Mouse (Mus musculus): ENCODE measurements around the gene C730034F03Rik. TPM values are rescaled to one million over a fixed set of nuclear protein-coding genes. Genes with fewer than 3 reads are reported as not detected.
A peak's percentile ranks its signal among the peaks of the same experiment; 100 is the strongest.

C730034F03Rik gene
- polyA plus RNA-seq, 1 experiment, result 0.99 TPM

DNA sequence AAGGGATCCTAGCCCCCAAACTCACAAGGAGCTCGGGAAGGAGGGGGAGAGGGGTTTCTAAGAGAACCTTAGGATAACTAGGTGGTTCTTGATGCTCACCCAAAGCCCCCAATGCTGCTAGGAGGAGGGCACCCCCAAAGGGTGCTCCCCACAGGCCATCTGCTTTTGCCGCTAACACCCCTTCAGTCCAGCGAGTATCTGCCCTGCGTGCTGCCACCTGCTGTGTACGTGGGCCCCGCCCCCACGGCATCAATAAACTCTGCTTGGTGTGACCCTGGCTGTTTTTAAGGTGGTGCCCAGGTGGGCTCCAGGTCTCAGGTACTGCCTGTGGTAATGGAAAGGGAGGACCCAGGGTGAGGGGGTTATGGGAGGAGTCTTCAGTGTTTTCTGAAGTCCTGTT, 32.8 kb downstream of the C730034F03Rik start:
- H3K36me3 ChIP-seq (ENCODE audit: control insufficient read depth, insufficient read depth, low read length), result no peaks in the 10 kb centered on the region
- DNase-seq, result no peak
- H3K4me1 ChIP-seq (ENCODE audit: control insufficient read depth, insufficient read depth, low read length), result no peaks in the 10 kb centered on the region
- no peaks in the 10 kb centered on the region for H3K27me3 ChIP-seq (replicated peaks; ENCODE audit: control insufficient read depth, insufficient read depth, low read length)
- H3K4me3 ChIP-seq (ENCODE audit: insufficient read depth, low read depth, low read length), result no peak overlapping the region
- 74% methylated on average over 7 of the region's 7 CpGs for WGBS
- H3K27ac ChIP-seq (ENCODE audit: insufficient read depth, low read depth, low read length), result no peak overlapping the region
- no peak for TF ChIP-seq CTCF (conservative IDR thresholded peaks at IDR 0.05; ENCODE audit: insufficient read depth, insufficient read length, low read depth, low read length)
- TF ChIP-seq POLR2A (IDR thresholded peaks at IDR 0.05; ENCODE audit: low read depth, low read length), result no peak

DNA sequence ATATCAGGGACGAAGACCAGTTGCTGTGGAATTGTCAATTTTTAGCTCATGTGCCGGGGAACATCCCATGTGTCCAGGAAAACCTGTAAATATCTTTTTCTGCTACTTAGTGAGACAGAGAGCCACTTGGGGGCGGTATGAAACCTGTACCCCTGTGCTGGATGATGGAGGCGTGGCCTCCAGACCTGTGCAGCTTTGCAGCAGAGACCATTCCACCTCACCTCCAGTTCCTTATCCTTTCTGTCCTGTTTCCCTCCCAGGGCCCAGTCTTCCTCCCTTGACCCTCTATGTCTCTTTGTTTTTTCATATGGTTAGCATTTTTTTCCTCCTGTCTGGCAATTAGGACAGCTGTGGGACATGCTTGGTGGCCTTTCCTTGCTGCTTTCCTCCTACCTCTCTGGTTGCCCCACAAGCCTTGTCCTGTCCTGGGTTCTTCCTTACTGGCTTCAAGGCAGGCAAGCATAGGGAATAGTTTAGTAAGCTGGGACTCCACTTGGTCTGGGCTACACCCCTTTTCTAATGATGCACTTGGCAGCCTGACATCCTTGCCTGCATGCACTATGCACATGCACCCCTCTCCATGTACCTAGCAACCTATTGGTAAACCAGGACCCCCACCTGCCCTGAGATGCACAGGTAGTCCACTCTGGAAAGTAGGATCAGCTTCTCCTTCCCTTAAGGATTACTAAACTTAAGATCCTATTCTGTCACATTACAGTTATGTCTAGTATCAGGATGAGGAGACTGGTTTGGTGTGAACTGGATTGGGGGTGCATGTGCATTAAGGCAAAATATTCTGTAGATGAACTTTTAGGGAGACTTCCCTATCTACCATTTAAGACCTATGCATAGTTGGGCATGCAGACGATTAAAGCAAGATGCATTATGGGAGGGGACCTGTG, 34.2 kb downstream of the C730034F03Rik start:
- no peaks in the 10 kb centered on the region for H3K36me3 ChIP-seq (ENCODE audit: control insufficient read depth, insufficient read depth, low read length)
- H3K27ac ChIP-seq (ENCODE audit: insufficient read depth, low read depth, low read length), result no peak overlapping the region
- 49% methylated on average over 5 of the region's 5 CpGs for WGBS
- DNase-seq, result peak; percentile 28
- no peaks in the 10 kb centered on the region for H3K27me3 ChIP-seq (replicated peaks; ENCODE audit: control insufficient read depth, insufficient read depth, low read length)
- H3K4me3 ChIP-seq (ENCODE audit: insufficient read depth, low read depth, low read length), result no peak overlapping the region
- no peak for TF ChIP-seq POLR2A (IDR thresholded peaks at IDR 0.05; ENCODE audit: low read depth, low read length)
- TF ChIP-seq CTCF (conservative IDR thresholded peaks at IDR 0.05; ENCODE audit: insufficient read depth, insufficient read length, low read depth, low read length), result peak; percentile 42
- H3K4me1 ChIP-seq (ENCODE audit: control insufficient read depth, insufficient read depth, low read length), result no peaks in the 10 kb centered on the region

DNA sequence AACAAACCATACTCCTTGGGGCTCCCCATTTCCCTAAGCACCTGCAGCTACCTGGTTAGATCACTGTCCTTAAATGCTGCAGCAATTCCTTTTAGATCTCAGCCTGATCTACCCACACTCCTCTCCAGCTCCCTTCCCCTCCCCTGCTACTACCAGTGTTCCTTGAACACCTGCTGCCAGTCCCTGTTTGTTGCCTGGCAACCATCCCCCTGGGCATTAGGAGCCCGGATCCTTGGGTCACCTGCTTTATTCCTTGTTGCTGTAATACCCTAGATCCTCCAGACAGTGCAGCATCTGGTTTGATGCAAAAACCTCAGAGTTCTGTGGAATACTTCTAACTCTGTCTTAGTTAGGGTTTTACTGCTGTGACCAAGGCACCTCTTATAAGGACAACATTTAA, 35.7 kb downstream of the C730034F03Rik start:
- Histone ChIP-seq H3K4me3 (ENCODE audit: insufficient read depth, low read depth, low read length) (no peak overlapping the region), H3K27me3 (replicated peaks; ENCODE audit: control insufficient read depth, insufficient read depth, low read length) (no peaks in the 10 kb centered on the region), H3K4me1 (ENCODE audit: control insufficient read depth, insufficient read depth, low read length) (no peaks in the 10 kb centered on the region), H3K27ac (ENCODE audit: insufficient read depth, low read depth, low read length) (no peak overlapping the region), H3K36me3 (ENCODE audit: control insufficient read depth, insufficient read depth, low read length) (no peaks in the 10 kb centered on the region)
- no peak for DNase-seq
- TF ChIP-seq CTCF (conservative IDR thresholded peaks at IDR 0.05; ENCODE audit: insufficient read depth, insufficient read length, low read depth, low read length) (no peak), POLR2A (IDR thresholded peaks at IDR 0.05; ENCODE audit: low read depth, low read length) (no peak)
- 13% methylated on average over 1 of the region's 1 CpGs for WGBS

DNA sequence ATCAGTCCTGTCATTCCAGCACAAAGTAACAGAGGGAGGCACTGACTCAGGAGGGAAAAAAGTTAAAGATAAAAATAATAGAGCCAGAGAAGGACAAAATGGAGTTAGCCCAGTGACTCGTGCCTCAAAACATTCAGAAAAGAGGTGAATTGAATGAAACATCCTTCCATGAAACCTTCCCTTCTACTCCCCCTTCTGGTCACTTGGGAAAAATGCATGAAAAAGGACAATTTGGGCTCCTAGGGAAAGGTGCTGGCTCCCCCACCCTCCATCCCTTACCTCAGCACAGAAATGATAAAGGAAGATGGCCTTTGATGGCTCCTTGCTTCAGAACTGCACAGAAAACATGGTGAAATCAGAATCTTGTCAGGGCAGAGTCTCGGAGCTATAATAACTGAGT, 39.2 kb downstream of the C730034F03Rik start:
- DNase-seq, result peak; percentile 24
- WGBS, result 25% methylated on average over 2 of the region's 2 CpGs
- no peaks in the 10 kb centered on the region for H3K27me3 ChIP-seq (replicated peaks; ENCODE audit: control insufficient read depth, insufficient read depth, low read length)
- H3K4me1 ChIP-seq (ENCODE audit: control insufficient read depth, insufficient read depth, low read length), result no peaks in the 10 kb centered on the region
- no peak overlapping the region for H3K4me3 ChIP-seq (ENCODE audit: insufficient read depth, low read depth, low read length)
- TF ChIP-seq POLR2A (IDR thresholded peaks at IDR 0.05; ENCODE audit: low read depth, low read length) (no peak), CTCF (conservative IDR thresholded peaks at IDR 0.05; ENCODE audit: insufficient read depth, insufficient read length, low read depth, low read length) (peak; percentile 50)
- no peaks in the 10 kb centered on the region for H3K36me3 ChIP-seq (ENCODE audit: control insufficient read depth, insufficient read depth, low read length)
- no peak overlapping the region for H3K27ac ChIP-seq (ENCODE audit: insufficient read depth, low read depth, low read length)

DNA sequence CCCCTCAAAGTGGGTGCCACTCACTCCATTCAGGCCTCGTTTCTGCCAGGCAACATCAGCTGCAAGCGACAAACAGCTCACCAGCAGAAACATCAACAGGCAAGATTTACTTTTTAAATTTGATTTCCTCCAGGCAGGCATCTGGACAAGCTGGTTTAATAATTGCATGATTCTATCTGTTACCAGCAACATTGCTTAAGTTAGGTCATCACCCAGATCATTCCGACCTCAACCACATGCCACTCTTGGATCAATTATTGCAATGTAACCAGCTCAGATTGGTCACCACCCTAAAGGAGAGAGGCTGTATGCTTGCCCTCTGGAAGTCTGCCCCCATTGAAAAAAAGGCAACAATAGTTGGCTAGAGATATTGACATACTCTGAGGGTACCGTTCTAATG, 42.1 kb downstream of the C730034F03Rik start:
- no peaks in the 10 kb centered on the region for H3K36me3 ChIP-seq (ENCODE audit: control insufficient read depth, insufficient read depth, low read length)

DNA sequence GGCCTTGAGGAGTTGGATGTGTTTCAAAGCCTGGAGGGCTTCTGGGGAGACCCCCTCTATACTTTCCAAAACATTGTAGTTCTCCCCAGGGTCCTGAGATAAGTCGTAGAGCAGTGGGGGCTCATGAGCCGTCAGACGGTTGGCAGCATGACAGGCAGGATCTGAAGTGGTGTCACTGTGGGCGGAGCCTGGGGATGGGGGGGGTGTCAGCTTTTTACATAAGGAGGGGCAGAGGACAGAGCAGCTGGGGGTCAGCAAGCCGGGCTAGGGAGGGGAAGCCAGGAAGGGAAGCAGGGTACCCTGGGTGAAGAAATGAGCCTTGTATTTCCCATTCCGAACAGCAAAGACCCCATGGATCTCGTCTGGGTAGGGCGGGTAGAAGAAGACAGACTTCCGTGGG, 44.0 kb downstream of the C730034F03Rik start:
- H3K36me3 ChIP-seq (ENCODE audit: control insufficient read depth, insufficient read depth, low read length), result no peaks in the 10 kb centered on the region
- H3K4me1 ChIP-seq (ENCODE audit: control insufficient read depth, insufficient read depth, low read length), result no peaks in the 10 kb centered on the region; the same call in 1 of the 2 replicates
- DNase-seq, result no peak
- TF ChIP-seq CTCF (conservative IDR thresholded peaks at IDR 0.05; ENCODE audit: insufficient read depth, insufficient read length, low read depth, low read length), result no peak
- TF ChIP-seq POLR2A (IDR thresholded peaks at IDR 0.05; ENCODE audit: low read depth, low read length), result no peak
- 94% methylated on average over 9 of the region's 9 CpGs for WGBS
- no peak overlapping the region for H3K27ac ChIP-seq (ENCODE audit: insufficient read depth, low read depth, low read length)
- H3K4me3 ChIP-seq (ENCODE audit: insufficient read depth, low read depth, low read length), result no peak overlapping the region
- no peaks in the 10 kb centered on the region for H3K27me3 ChIP-seq (replicated peaks; ENCODE audit: control insufficient read depth, insufficient read depth, low read length)

More for the DNA sequence above, 42.1 kb downstream of the C730034F03Rik start:
- WGBS, result 86% methylated on average over 4 of the region's 4 CpGs
- no peak for TF ChIP-seq POLR2A (IDR thresholded peaks at IDR 0.05; ENCODE audit: low read depth, low read length)
- TF ChIP-seq CTCF (conservative IDR thresholded peaks at IDR 0.05; ENCODE audit: insufficient read depth, insufficient read length, low read depth, low read length), result no peak
- no peak overlapping the region for H3K4me3 ChIP-seq (ENCODE audit: insufficient read depth, low read depth, low read length)
- H3K4me1 ChIP-seq (ENCODE audit: control insufficient read depth, insufficient read depth, low read length), result no peaks in the 10 kb centered on the region; the same call in 1 of the 2 replicates
- no peak for DNase-seq
- H3K27ac ChIP-seq (ENCODE audit: insufficient read depth, low read depth, low read length), result no peak overlapping the region
- no peaks in the 10 kb centered on the region for H3K27me3 ChIP-seq (replicated peaks; ENCODE audit: control insufficient read depth, insufficient read depth, low read length)

DNA sequence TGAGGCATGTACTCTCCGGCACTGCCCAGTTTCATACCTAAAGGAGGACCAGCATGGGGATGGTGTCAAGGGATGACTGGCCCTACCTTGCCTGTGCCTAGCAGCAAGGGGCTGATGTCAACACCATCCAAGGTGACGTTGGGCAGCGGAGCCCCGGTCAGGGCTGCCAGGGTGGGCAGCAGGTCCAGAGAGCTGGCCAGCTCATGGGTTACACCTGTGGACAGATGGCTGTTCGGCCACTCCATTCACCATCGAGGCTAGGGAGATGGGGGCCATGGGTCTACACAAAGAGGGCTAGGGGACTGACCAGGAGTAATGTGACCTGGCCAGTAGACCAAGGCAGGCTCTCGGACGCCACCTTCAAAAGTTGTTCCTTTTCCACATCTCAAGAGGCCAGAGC, 44.5 kb downstream of the C730034F03Rik start:
- WGBS, result 97% methylated on average over 8 of the region's 8 CpGs
- Histone ChIP-seq H3K36me3 (ENCODE audit: control insufficient read depth, insufficient read depth, low read length) (no peaks in the 10 kb centered on the region), H3K4me1 (ENCODE audit: control insufficient read depth, insufficient read depth, low read length) (no peaks in the 10 kb centered on the region; the same call in 1 of the 2 replicates), H3K4me3 (ENCODE audit: insufficient read depth, low read depth, low read length) (no peak overlapping the region), H3K27ac (ENCODE audit: insufficient read depth, low read depth, low read length) (no peak overlapping the region), H3K27me3 (replicated peaks; ENCODE audit: control insufficient read depth, insufficient read depth, low read length) (no peaks in the 10 kb centered on the region)
- no peak for TF ChIP-seq POLR2A (IDR thresholded peaks at IDR 0.05; ENCODE audit: low read depth, low read length)
- DNase-seq, result no peak
